Mouse (Mus musculus) MEL (cell line): ENCODE data around the gene Agfg2.

ENCODE experiments used
- CTCF ChIP-seq, 3 experiments: IDR thresholded peaks in 2 of 3; conservative IDR thresholded peaks in 1 of 3; 2 replicates each; pipeline ENCODE4 v1.5.1; 2011 to 2012; ENCODE audit warnings: low read length in 3 of 3, low read depth in 2 of 3, mild to moderate bottlenecking in 2 of 3, improper control_type of control experiment in 1 of 3, inconsistent platforms in 1 of 3, mixed read lengths in 1 of 3, moderate library complexity in 1 of 3; ENCODE audit not compliant: control insufficient read depth in 1 of 3, insufficient read depth in 1 of 3, poor library complexity in 1 of 3, severe bottlenecking in 1 of 3
- E2F4 ChIP-seq: IDR thresholded peaks from 2 replicates; pipeline ENCODE4 v1.6.1; 2011; ENCODE audit warnings: low read depth, low read length, improper control_type of control experiment, borderline replicate concordance
- MYB ChIP-seq: IDR thresholded peaks from 2 replicates; pipeline ENCODE4 v1.6.1; 2011; ENCODE audit warnings: mild to moderate bottlenecking, low read depth, low read length, improper control_type of control experiment
- POLR2A ChIP-seq, 2 experiments: IDR thresholded peaks; 2 replicates each; pipeline ENCODE4 v1.6.1; 2011 to 2012; ENCODE audit warnings: low read length in 2 of 2, mild to moderate bottlenecking in 2 of 2, control low read depth in 1 of 2, improper control_type of control experiment in 1 of 2, low read depth in 1 of 2, moderate library complexity in 1 of 2; ENCODE audit not compliant: control insufficient read depth in 1 of 2, insufficient read depth in 1 of 2, poor library complexity in 1 of 2
- POLR2AphosphoS5 ChIP-seq: IDR thresholded peaks from 2 replicates; pipeline ENCODE4 v1.6.1; 2012; ENCODE audit warnings: low read depth, borderline replicate concordance, mild to moderate bottlenecking, inconsistent platforms, low read length, moderate library complexity, mixed read lengths
- RAD21 ChIP-seq: IDR thresholded peaks from 2 replicates; pipeline ENCODE4 v1.6.1; 2011; ENCODE audit warnings: mild to moderate bottlenecking, low read depth, low read length, improper control_type of control experiment
- SIN3A ChIP-seq: IDR thresholded peaks from 2 replicates; pipeline ENCODE4 v1.6.1; 2012; ENCODE audit warnings: low read length, improper control_type of control experiment, inconsistent platforms

GRCm38 (mm10) chr5:137690531-137690930 is 6.0 kb upstream of the Agfg2 start:
- TF ChIP-seq CTCF (IDR thresholded peaks at IDR 0.05 in 2 of 3, conservative IDR thresholded peaks at IDR 0.05 in 1 of 3; ENCODE audit: control insufficient read depth in 1 of 3, insufficient read depth in 1 of 3, low read depth in 2 of 3, low read length in 3 of 3, poor library complexity in 1 of 3, severe bottlenecking in 1 of 3): no peak
- no peak for TF ChIP-seq E2F4
- TF ChIP-seq MYB: no peak
- no peak for TF ChIP-seq POLR2A (IDR thresholded peaks at IDR 0.05; ENCODE audit: control insufficient read depth in 1 of 2, insufficient read depth in 1 of 2, low read depth in 1 of 2, low read length in 2 of 2, poor library complexity in 1 of 2)
- no peak for TF ChIP-seq POLR2AphosphoS5
- no peak for TF ChIP-seq SIN3A
- TF ChIP-seq RAD21: no peak
